In the genomic region with DNA sequence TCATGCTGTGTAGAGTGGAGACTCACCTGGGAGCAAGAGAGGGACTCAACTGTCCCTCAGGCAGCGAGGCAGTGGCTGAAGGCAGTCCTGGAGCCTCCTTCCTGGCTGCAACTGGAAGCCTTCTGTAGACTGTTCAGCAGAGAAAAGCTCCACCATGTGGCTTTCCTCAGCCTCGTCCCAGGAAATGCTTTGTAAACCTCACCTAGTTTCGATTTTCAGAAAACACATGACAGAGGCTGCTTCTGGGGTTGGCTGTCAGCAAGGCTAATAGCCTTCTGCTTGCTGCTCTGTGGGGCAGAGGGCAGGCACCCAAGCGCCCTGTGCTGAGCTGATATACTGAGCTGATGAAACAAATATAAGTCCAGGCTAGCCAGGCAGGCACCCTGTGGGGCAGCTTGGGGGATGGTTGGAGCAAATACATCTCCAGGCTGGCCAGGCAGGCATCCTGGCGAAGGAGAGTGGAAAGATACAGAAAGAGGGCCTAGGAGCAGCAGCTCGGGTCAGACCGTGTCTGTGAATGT, we compare ENCODE assay signal across 8 mouse cellular contexts. TPM values are rescaled to one million over a fixed set of nuclear protein-coding genes. Genes with fewer than 3 reads are reported as not detected.
DNase-seq lines count a peak whose midpoint lies in the region; ATAC-seq and TF ChIP-seq lines count a peak whose summit lies in the region.

A gene (minus strand): TSS at position 333 of the 521 bp plus-strand sequence.

- intact Hi-C loops in left cerebral cortex, postnatal 4 days (cut with DNase I), result no loop called here

- H3K4me3 ChIP-seq in thymus, adult 2 months (ENCODE audit: control insufficient read depth, insufficient read depth, low read length), result peak within 1 kb of the TSS; percentile 56

- H3K36me3 ChIP-seq in thymus, adult 2 months (ENCODE audit: control insufficient read depth, insufficient read depth, low read length), result peaks cover 6% of the 10 kb centered on the region; the same call in 1 of the 2 replicates

- TF ChIP-seq POLR2A in thymus, adult 2 months (IDR thresholded peaks at IDR 0.05; ENCODE audit: control insufficient read depth, extremely low read depth, insufficient read depth, low read length, poor library complexity), result peak; percentile 59

- ATAC-seq in megakaryocyte-erythroid progenitor cell, adult 5-6 weeks (replicated peaks; ENCODE audit: low FRiP score, low TSS enrichment, poor library complexity, severe bottlenecking), result peak; percentile 78

- DNase-seq in ovary, adult 18-20 months (ENCODE audit: low spot score), result peak; percentile 50
- DNase-seq in ovary, postnatal 10 days (ENCODE audit: low spot score), result no peak
- peak; percentile 61 to 74 for DNase-seq in cerebellum, postnatal 14 days
- peak; percentile 76 to 86 for DNase-seq in heart, adult 18-20 months
- DNase-seq in kidney, adult 18-20 months, result peak; percentile 68
- DNase-seq in left cerebral cortex, postnatal 4 days, result peak; percentile 29
- peak; percentile 72 for DNase-seq in thymus, adult 2 months

- peaks cover 44% of the 10 kb centered on the region for H3K4me1 ChIP-seq in thymus, adult 2 months (replicated peaks; ENCODE audit: control insufficient read depth, insufficient read depth, low read length)

- TF ChIP-seq CTCF in thymus, adult 2 months (IDR thresholded peaks at IDR 0.05; ENCODE audit: borderline replicate concordance, control insufficient read depth, extremely low read depth, insufficient read depth, low read length, poor library complexity), result 0 out of 2 replicates have a peak, but pooled peaks have one; percentile 32

- no peaks in the 10 kb centered on the region for H3K27me3 ChIP-seq in thymus, adult 2 months (ENCODE audit: control insufficient read depth, insufficient read depth, low read length)

- 12% methylated on average over 7 of the region's 7 CpGs for WGBS in thymus, adult 2 months

- H3K27ac ChIP-seq in thymus, adult 2 months (ENCODE audit: control insufficient read depth, insufficient read depth, low read length), result peak within 1 kb of the TSS; percentile 81

RNA-seq across cellular contexts. Expression of the gene that starts here (rescaled TPM):
- 10 to 100 TPM; 19.6 to 34.9 TPM for total RNA-seq in heart, adult 18-20 months (2021)
- 1 to 10 TPM; 5.0 to 6.2 TPM for total RNA-seq in left cerebral cortex, postnatal 4 days (2021)
- total RNA-seq in megakaryocyte-erythroid progenitor cell, adult 5-6 weeks (2014; fragmentation: Nextera tagmentation), result 174 and 211 TPM in 2 replicates
- total RNA-seq in megakaryocyte-erythroid progenitor cell, adult 5-6 weeks (2017), result 112 and 174 TPM in 2 replicates
- polyA plus RNA-seq in thymus, adult 2 months (2012; rRNA removed), result 450 and 565 TPM in 2 replicates
